ENCODE assay signal across 8 mouse cellular contexts in genomic region chr3:122103864-122104808, GRCm38 (mm10). TPM values are rescaled to one million over a fixed set of nuclear protein-coding genes. Genes with fewer than 3 reads are reported as not detected.
DNase-seq lines count a peak whose midpoint lies in the region; ATAC-seq and TF ChIP-seq lines count a peak whose summit lies in the region.

No protein-coding gene starts in this region.

- dilution Hi-C loops in CH12.LX (cut with MboI; ENCODE audit: extremely low pct_ligation_motif_present, extremely low pct_unique_long_range_greater_than_20kb, low sequenced_read_pairs), result loop anchor here (25.0 kb wide), 1 partner anchor 142 kb away; the partner anchor contains the start of gene Arhgap29

- no peak overlapping the region for H3K4me3 ChIP-seq in CH12.LX (replicated peaks in 1 of 3; ENCODE audit: low read depth in 2 of 3, low read length in 2 of 3, poor library complexity in 1 of 3)
- H3K4me3 ChIP-seq in forebrain, embryonic 11.5 days (ENCODE audit: low read depth, low read length), result no peak overlapping the region
- peak overlapping the region; percentile 35 for H3K4me3 ChIP-seq in heart, embryonic 15.5 days
- peak overlapping the region; percentile 23 for H3K4me3 ChIP-seq in liver, embryonic 15.5 days (replicated peaks)
- no peak overlapping the region for H3K4me3 ChIP-seq in neural tube, embryonic 12.5 days
- no peak overlapping the region for H3K4me3 ChIP-seq in stomach, postnatal 0 days (ENCODE audit: low read depth, low read length)

- H3K27ac ChIP-seq in CH12.LX (ENCODE audit: insufficient read depth, low read depth), result no peak overlapping the region
- H3K27ac ChIP-seq in forebrain, embryonic 11.5 days (ENCODE audit: low read depth, low read length), result no peak overlapping the region
- no peak overlapping the region for H3K27ac ChIP-seq in heart, embryonic 15.5 days
- H3K27ac ChIP-seq in liver, embryonic 15.5 days (replicated peaks), result peak overlapping the region; percentile 62; the same call in 1 of the 2 replicates
- no peak overlapping the region for H3K27ac ChIP-seq in neural tube, embryonic 12.5 days
- no peak overlapping the region for H3K27ac ChIP-seq in stomach, postnatal 0 days (replicated peaks)

- H3K4me2 ChIP-seq in CH12.LX (ENCODE audit: insufficient read depth, low read depth, poor library complexity, severe bottlenecking), result peak overlapping the region; percentile 57; the same call in 1 of the 2 replicates
- peak overlapping the region; percentile 36; the same call in 1 of the 2 replicates for H3K4me2 ChIP-seq in forebrain, embryonic 11.5 days (ENCODE audit: low read depth, low read length, severe bottlenecking)
- H3K4me2 ChIP-seq in heart, embryonic 15.5 days, result peak overlapping the region; percentile 59
- H3K4me2 ChIP-seq in liver, embryonic 15.5 days, result peak overlapping the region; percentile 51
- H3K4me2 ChIP-seq in neural tube, embryonic 12.5 days (replicated peaks), result peak overlapping the region; percentile 45
- peak overlapping the region; percentile 40 for H3K4me2 ChIP-seq in stomach, postnatal 0 days (replicated peaks; ENCODE audit: low read depth)

- TF ChIP-seq EP300 in CH12.LX (IDR thresholded peaks at IDR 0.05; ENCODE audit: low read length), result no peak
- TF ChIP-seq EP300 in stomach, postnatal 0 days (optimal IDR thresholded peaks at IDR 0.05), result no peak

- peak; percentile 75 for DNase-seq in CH12.LX (ENCODE audit: extremely low read depth)
- peak; percentile 56 for DNase-seq in c-Kit-positive CD71-positive TER-119-negative erythroid progenitor cells, embryonic 14.5 days (ENCODE audit: low read depth)
- peak; percentile 92 for DNase-seq in forebrain, embryonic 11.5 days (ENCODE audit: low spot score)
- peak; percentile 93 to 97 for DNase-seq in kidney, postnatal 25 days
- peak; percentile 84 for DNase-seq in stomach, postnatal 0 days (ENCODE audit: low spot score)

- in situ Hi-C loops in CH12.LX (cut with MboI; ENCODE audit: low pct_ligation_motif_present, low pct_unique_long_range_greater_than_20kb, low sequenced_read_pairs), result loop anchor here (5.0 kb wide), 1 partner anchor 137 kb away; no protein-coding TSS in a partner anchor

- H3K4me1 ChIP-seq in CH12.LX (ENCODE audit: control insufficient read depth in 1 of 2, insufficient read depth in 2 of 2), result peaks cover 3 to 14% of the 10 kb centered on the region in 2 experiments; a peak in 2 of 4 replicates
- H3K4me1 ChIP-seq in forebrain, embryonic 11.5 days (replicated peaks; ENCODE audit: control insufficient read depth, insufficient read depth, low read length), result peaks cover 4% of the 10 kb centered on the region; the same call in 1 of the 2 replicates
- peaks cover 15% of the 10 kb centered on the region for H3K4me1 ChIP-seq in heart, embryonic 15.5 days (replicated peaks)
- H3K4me1 ChIP-seq in liver, embryonic 15.5 days (replicated peaks), result peaks cover 27% of the 10 kb centered on the region
- no peaks in the 10 kb centered on the region for H3K4me1 ChIP-seq in neural tube, embryonic 12.5 days
- no peaks in the 10 kb centered on the region for H3K4me1 ChIP-seq in stomach, postnatal 0 days (replicated peaks; ENCODE audit: control insufficient read depth, insufficient read depth)

- 29% methylated on average over 20 of the region's 20 CpGs for WGBS in forebrain, embryonic 11.5 days
- 20% methylated on average over 20 of the region's 20 CpGs for WGBS in heart, embryonic 15.5 days
- 30% methylated on average over 20 of the region's 20 CpGs for WGBS in liver, embryonic 15.5 days (ENCODE audit: insufficient replicate concordance)
- WGBS in neural tube, embryonic 12.5 days, result 34% methylated on average over 20 of the region's 20 CpGs
- 29% methylated on average over 20 of the region's 20 CpGs for WGBS in stomach, postnatal 0 days

- no peaks in the 10 kb centered on the region for H3K79me2 ChIP-seq in CH12.LX (replicated peaks; ENCODE audit: control insufficient read depth, extremely low read depth, insufficient read depth, poor library complexity, severe bottlenecking)

- TF ChIP-seq CTCF in CH12.LX (conservative IDR thresholded peaks at IDR 0.05 in 1 of 2, IDR thresholded peaks at IDR 0.05 in 1 of 2; ENCODE audit: low read depth in 2 of 2, low read length in 2 of 2), result peak; percentile 66 to 85
- TF ChIP-seq CTCF in stomach, postnatal 0 days (IDR thresholded peaks at IDR 0.05; ENCODE audit: low read depth), result peak; percentile 90

- no peak for TF ChIP-seq POLR2A in CH12.LX (IDR thresholded peaks at IDR 0.05; ENCODE audit: low read depth, low read length)

- H3K36me3 ChIP-seq in CH12.LX (replicated peaks in 1 of 2; ENCODE audit: control insufficient read depth in 1 of 2, insufficient read depth in 1 of 2, low read length in 1 of 2), result no peaks in the 10 kb centered on the region
- H3K36me3 ChIP-seq in forebrain, embryonic 11.5 days (ENCODE audit: control insufficient read depth, insufficient read depth, low read length), result no peaks in the 10 kb centered on the region
- H3K36me3 ChIP-seq in heart, embryonic 15.5 days, result no peaks in the 10 kb centered on the region
- no peaks in the 10 kb centered on the region for H3K36me3 ChIP-seq in liver, embryonic 15.5 days (replicated peaks)
- H3K36me3 ChIP-seq in neural tube, embryonic 12.5 days, result no peaks in the 10 kb centered on the region
- H3K36me3 ChIP-seq in stomach, postnatal 0 days (ENCODE audit: control insufficient read depth, insufficient read depth, low read length), result no peaks in the 10 kb centered on the region

- H3K9ac ChIP-seq in CH12.LX (ENCODE audit: insufficient read depth, low read depth), result no peak overlapping the region
- H3K9ac ChIP-seq in forebrain, embryonic 11.5 days (ENCODE audit: low read length), result no peak overlapping the region
- H3K9ac ChIP-seq in heart, embryonic 15.5 days, result no peak overlapping the region
- no peak overlapping the region for H3K9ac ChIP-seq in liver, embryonic 15.5 days
- H3K9ac ChIP-seq in neural tube, embryonic 12.5 days, result no peak overlapping the region
- no peak overlapping the region for H3K9ac ChIP-seq in stomach, postnatal 0 days (ENCODE audit: low read length)

- no peaks in the 10 kb centered on the region for H3K27me3 ChIP-seq in CH12.LX (replicated peaks)
- H3K27me3 ChIP-seq in forebrain, embryonic 11.5 days (ENCODE audit: control insufficient read depth, insufficient read depth, low read length), result no peaks in the 10 kb centered on the region
- no peaks in the 10 kb centered on the region for H3K27me3 ChIP-seq in heart, embryonic 15.5 days
- H3K27me3 ChIP-seq in liver, embryonic 15.5 days, result no peaks in the 10 kb centered on the region
- no peaks in the 10 kb centered on the region for H3K27me3 ChIP-seq in neural tube, embryonic 12.5 days (replicated peaks)
- no peaks in the 10 kb centered on the region for H3K27me3 ChIP-seq in stomach, postnatal 0 days (ENCODE audit: control insufficient read depth, insufficient read depth, low read length)

- TF ChIP-seq RAD21 in CH12.LX (IDR thresholded peaks at IDR 0.05; ENCODE audit: low read depth, low read length), result peak; percentile 81

- H3K9me3 ChIP-seq in CH12.LX (replicated peaks; ENCODE audit: low read length), result no peaks in the 10 kb centered on the region
- H3K9me3 ChIP-seq in forebrain, embryonic 11.5 days (ENCODE audit: control insufficient read depth, low read length), result no peaks in the 10 kb centered on the region
- H3K9me3 ChIP-seq in heart, embryonic 15.5 days (replicated peaks), result no peaks in the 10 kb centered on the region
- H3K9me3 ChIP-seq in liver, embryonic 15.5 days (replicated peaks), result no peaks in the 10 kb centered on the region
- H3K9me3 ChIP-seq in neural tube, embryonic 12.5 days, result no peaks in the 10 kb centered on the region
- no peaks in the 10 kb centered on the region for H3K9me3 ChIP-seq in stomach, postnatal 0 days (ENCODE audit: control insufficient read depth, low read length)

- peak; percentile 79 for ATAC-seq in forebrain, embryonic 11.5 days (replicated peaks; ENCODE audit: low FRiP score)
- ATAC-seq in heart, embryonic 15.5 days (replicated peaks; ENCODE audit: insufficient number of reproducible peaks, insufficient read depth, low FRiP score, low read depth), result peak; percentile 63
- peak; percentile 66 for ATAC-seq in liver, embryonic 15.5 days (ENCODE audit: insufficient read depth)
- ATAC-seq in neural tube, embryonic 12.5 days (ENCODE audit: low FRiP score, low read depth), result peak; percentile 78
- peak; percentile 58 for ATAC-seq in stomach, postnatal 0 days (ENCODE audit: low FRiP score, low TSS enrichment)

TF ChIP-seq in CH12.LX, 34 proteins besides CTCF, POLR2A, EP300 and RAD21 (continues in another document):
- peak; percentile 85 for TF ChIP-seq ZC3H11A (IDR thresholded peaks at IDR 0.05; ENCODE audit: low read depth, low read length)
- TF ChIP-seq USF1 (IDR thresholded peaks at IDR 0.05; ENCODE audit: low read depth, low read length), result no peak
- TF ChIP-seq TCF12 (IDR thresholded peaks at IDR 0.05; ENCODE audit: low read depth, low read length), result peak; percentile 25; the same call in 1 of the 2 replicates
- no peak for TF ChIP-seq KAT2A (IDR thresholded peaks at IDR 0.05; ENCODE audit: insufficient replicate concordance, low read length)
- no peak for TF ChIP-seq MEF2A (IDR thresholded peaks at IDR 0.05; ENCODE audit: borderline replicate concordance, low read depth, low read length)
- TF ChIP-seq UBTF (IDR thresholded peaks at IDR 0.05; ENCODE audit: low read depth, low read length), result no peak
- TF ChIP-seq GABPA (IDR thresholded peaks at IDR 0.05; ENCODE audit: insufficient replicate concordance, low read depth, low read length), result no peak
- TF ChIP-seq BHLHE40 (IDR thresholded peaks at IDR 0.05; ENCODE audit: low read depth, low read length), result no peak
- TF ChIP-seq IRF4 (IDR thresholded peaks at IDR 0.05; ENCODE audit: low read depth, low read length), result peak; percentile 63; the same call in 1 of the 2 replicates
- no peak for TF ChIP-seq TBP (conservative IDR thresholded peaks at IDR 0.05; ENCODE audit: low read depth, low read length)
- TF ChIP-seq SMC3 (IDR thresholded peaks at IDR 0.05; ENCODE audit: low read depth, low read length), result peak; percentile 92
- no peak for TF ChIP-seq JUND (conservative IDR thresholded peaks at IDR 0.05; ENCODE audit: low read depth, low read length)
- TF ChIP-seq CHD1 (IDR thresholded peaks at IDR 0.05; ENCODE audit: low read depth, low read length), result no peak
- TF ChIP-seq MYC (IDR thresholded peaks at IDR 0.05; ENCODE audit: low read depth, low read length), result 0 out of 2 replicates have a peak, but pooled peaks have one; percentile 14

RNA-seq across cellular contexts. Expression of gene Abca4, which starts 59.9 kb away (rescaled TPM):
- 0.34 and 0.55 TPM in 2 replicates for total RNA-seq in CH12.LX (2012; rRNA removed)
- 0.46 and 0.82 TPM in 2 replicates for total RNA-seq in CH12.LX (2014; rRNA removed)
- 0.57 and 0.78 TPM in 2 replicates for polyA plus RNA-seq in CH12.LX (2012; ENCODE audit: insufficient read length, low read depth)
- 1.5 and 1.8 TPM in 2 replicates for polyA plus RNA-seq in forebrain, embryonic 11.5 days (2014; fragmentation: Nextera tagmentation; extraction: Ambion mirVana)
- 3.0 and 3.2 TPM in 2 replicates for polyA plus RNA-seq in heart, embryonic 15.5 days (2015; fragmentation: Nextera tagmentation; extraction: Ambion mirVana)
- 0.26 and 0.31 TPM in 2 replicates for polyA plus RNA-seq in liver, embryonic 15.5 days (2015; fragmentation: Nextera tagmentation; extraction: Ambion mirVana)
- 0.70 and 0.75 TPM in 2 replicates for polyA plus RNA-seq in neural tube, embryonic 12.5 days (2016; fragmentation: Nextera tagmentation; extraction: Ambion mirVana)
- polyA plus RNA-seq in stomach, postnatal 0 days (2015; fragmentation: Nextera tagmentation; extraction: Ambion mirVana), result 0.44 and 0.46 TPM in 2 replicates

Comparison
In these comparisons a context has a peak if more than half of its experiments do, and no peak if none do; other contexts are left out.
1. H3K4me3 ChIP-seq: peak in heart, embryonic 15.5 days (single experiment) and liver, embryonic 15.5 days (single experiment); none in CH12.LX (0 of 3), forebrain, embryonic 11.5 days (single experiment), neural tube, embryonic 12.5 days (single experiment) and stomach, postnatal 0 days (single experiment).
2. Peak in every context shown above with its lines, with median percentiles within 50 percentile points of each other: DNase-seq, H3K4me2 ChIP-seq and ATAC-seq.